35 mouse cellular contexts compared by ENCODE assay signal in the genomic region with DNA sequence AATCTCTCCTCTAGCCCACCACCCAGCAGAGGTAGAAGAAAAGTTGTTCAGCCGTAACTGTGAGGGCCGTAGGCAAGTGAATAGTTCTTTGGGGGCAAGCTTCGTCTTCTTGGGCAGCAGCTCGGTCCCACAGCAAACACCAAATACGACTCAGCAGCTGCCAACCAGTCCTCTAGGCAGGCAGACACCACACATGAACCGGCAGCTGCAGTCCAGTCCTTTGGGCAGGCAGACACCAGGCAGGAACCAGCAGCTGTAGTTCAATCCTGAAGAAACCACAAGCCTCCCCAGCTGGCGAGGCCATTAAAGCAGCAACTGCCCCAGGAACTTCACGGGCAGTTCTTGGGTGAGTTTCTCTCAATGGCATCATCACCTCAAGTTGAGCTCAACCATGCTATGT. TPM values are rescaled to one million over a fixed set of nuclear protein-coding genes. Genes with fewer than 3 reads are reported as not detected.
"Had no signal": no experiment of that assay in that cellular context is flagged by ENCODE, and none has a peak within 500 bp of the region (broad histone marks: within the 10 kb centered on the region; RNA-seq: fewer than 3 reads in every experiment).

No protein-coding gene starts in this region.

- H3K4me1 ChIP-seq: heart, embryonic 15.5 days; intestine, embryonic 15.5 days had no signal

- H3K9ac ChIP-seq: heart, embryonic 12.5 days; heart, embryonic 13.5 days; heart, embryonic 15.5 days; hindbrain, embryonic 12.5 days; hindbrain, embryonic 13.5 days; hindbrain, embryonic 14.5 days; hindbrain, embryonic 15.5 days; intestine, embryonic 15.5 days; kidney, embryonic 15.5 days had no signal

- H3K4me2 ChIP-seq: heart, embryonic 11.5 days; heart, embryonic 12.5 days; heart, embryonic 13.5 days; heart, embryonic 15.5 days; hindbrain, embryonic 12.5 days; hindbrain, embryonic 13.5 days; hindbrain, embryonic 14.5 days; hindbrain, embryonic 15.5 days; intestine, embryonic 15.5 days; kidney, embryonic 15.5 days had no signal

- H3K4me3 ChIP-seq: heart, embryonic 10.5 days; heart, embryonic 12.5 days; heart, embryonic 13.5 days; heart, embryonic 15.5 days; hindbrain, embryonic 12.5 days; hindbrain, embryonic 13.5 days; hindbrain, embryonic 15.5 days; intestine, embryonic 15.5 days; kidney, embryonic 15.5 days; layer of hippocampus, adult 2 months; left cerebral cortex, adult 2 months had no signal

- H3K27ac ChIP-seq: heart, embryonic 10.5 days; heart, embryonic 13.5 days; heart, embryonic 15.5 days; hindbrain, embryonic 12.5 days; hindbrain, embryonic 13.5 days; hindbrain, embryonic 14.5 days; hindbrain, embryonic 15.5 days; hindbrain, postnatal 0 days; intestine, embryonic 15.5 days; kidney, embryonic 15.5 days; kidney, postnatal 0 days; layer of hippocampus, adult 2 months; left cerebral cortex, adult 2 months had no signal

- H3K9me3 ChIP-seq: heart, embryonic 10.5 days; heart, embryonic 12.5 days; heart, embryonic 15.5 days; hindbrain, embryonic 12.5 days; hindbrain, embryonic 13.5 days; hindbrain, embryonic 15.5 days; intestine, embryonic 15.5 days; kidney, embryonic 15.5 days had no signal

- H3K27me3 ChIP-seq: heart, embryonic 12.5 days; heart, embryonic 15.5 days; hindbrain, embryonic 12.5 days; hindbrain, embryonic 13.5 days; hindbrain, embryonic 15.5 days; intestine, embryonic 15.5 days; kidney, embryonic 15.5 days had no signal

- H3K36me3 ChIP-seq: heart, embryonic 10.5 days; heart, embryonic 12.5 days; heart, embryonic 13.5 days; heart, embryonic 15.5 days; hindbrain, embryonic 12.5 days; hindbrain, embryonic 13.5 days; hindbrain, embryonic 15.5 days; intestine, embryonic 15.5 days; kidney, embryonic 15.5 days had no signal

- DNase-seq: heart, postnatal 10 days; heart, postnatal 14 days; heart, postnatal 36 days; heart, postnatal 4 days; kidney, adult 11 months; kidney, adult 18-20 months; kidney, adult 2 months; kidney, adult 8-10 months; kidney, adult 9 months; kidney, postnatal 10 days; kidney, postnatal 14 days; kidney, postnatal 25 days; kidney, postnatal 36 days; kidney, postnatal 4 days; layer of hippocampus, adult 9-11 months; layer of hippocampus, postnatal 36 days had no signal

- ATAC-seq: hindbrain, embryonic 16.5 days; hindbrain, postnatal 0 days; inflammation-experienced regulatory T-cells, adult 6 months; intestine, embryonic 15.5 days; intestine, embryonic 16.5 days; intestine, postnatal 0 days had no signal

RNA-seq across cellular contexts. Expression of a gene that starts 29.7 kb away (rescaled TPM):
- polyA plus RNA-seq: inflammation-experienced regulatory T-cells, adult 6 months had no signal
